ENCODE assay signal across 17 mouse cellular contexts in genomic region chr17:84644292-84645050, GRCm38 (mm10). TPM values are rescaled to one million over a fixed set of nuclear protein-coding genes. Genes with fewer than 3 reads are reported as not detected.
A peak's percentile ranks its signal among the peaks of the same experiment; 100 is the strongest.
DNase-seq lines count a peak whose midpoint lies in the region; ATAC-seq and TF ChIP-seq lines count a peak whose summit lies in the region.
"Had no signal": no experiment of that assay in that cellular context is flagged by ENCODE, and none has a peak within 500 bp of the region (broad histone marks: within the 10 kb centered on the region; RNA-seq: fewer than 3 reads in every experiment).

No protein-coding gene starts in this region.

- DNase-seq in heart, adult 8-10 months (ENCODE audit: low spot score), result no peak
- DNase-seq in kidney, postnatal 10 days, result peak; percentile 23
- no peak for DNase-seq in kidney, adult 11 months
- DNase-seq in limb, embryonic 10.5 days (ENCODE audit: low spot score), result peak; percentile 56
- no peak for DNase-seq in midbrain, postnatal 0 days (ENCODE audit: low spot score)
- DNase-seq in urinary bladder, adult 2 months (ENCODE audit: low spot score), result no peak
- DNase-seq in retina, embryonic 14.5 days (ENCODE audit: low spot score), result no peak
- DNase-seq: adrenal gland, postnatal 14 days; cerebellum, postnatal 25 days; gastrocnemius, postnatal 36 days had no signal

- ATAC-seq in heart, embryonic 12.5 days (ENCODE audit: insufficient number of reproducible peaks, low FRiP score), result no peak
- ATAC-seq in midbrain, postnatal 0 days (ENCODE audit: low FRiP score), result no peak

- H3K9me3 ChIP-seq in heart, embryonic 12.5 days (replicated peaks), result no peaks in the 10 kb centered on the region
- no peaks in the 10 kb centered on the region for H3K9me3 ChIP-seq in limb, embryonic 10.5 days (replicated peaks)
- no peaks in the 10 kb centered on the region for H3K9me3 ChIP-seq in midbrain, postnatal 0 days (ENCODE audit: low read length)
- H3K9me3 ChIP-seq: neural tube, embryonic 15.5 days had no signal

- H3K4me3 ChIP-seq in heart, embryonic 12.5 days, result no peak overlapping the region
- no peak overlapping the region; the same call in 1 of the 2 replicates for H3K4me3 ChIP-seq in limb, embryonic 10.5 days
- H3K4me3 ChIP-seq in midbrain, postnatal 0 days (ENCODE audit: low read depth, low read length), result no peak overlapping the region
- H3K4me3 ChIP-seq: layer of hippocampus, adult 2 months; neural tube, embryonic 15.5 days had no signal

- H3K9ac ChIP-seq in heart, embryonic 12.5 days, result no peak overlapping the region
- no peak overlapping the region for H3K9ac ChIP-seq in midbrain, postnatal 0 days (replicated peaks; ENCODE audit: low read length, poor library complexity, severe bottlenecking)
- H3K9ac ChIP-seq: liver, embryonic 14.5 days; neural tube, embryonic 15.5 days had no signal

- no peaks in the 10 kb centered on the region for H3K27me3 ChIP-seq in heart, embryonic 12.5 days (replicated peaks)
- no peaks in the 10 kb centered on the region for H3K27me3 ChIP-seq in limb, embryonic 10.5 days (ENCODE audit: low read depth, poor library complexity, severe bottlenecking)
- H3K27me3 ChIP-seq in midbrain, postnatal 0 days (ENCODE audit: insufficient read depth, low read length), result no peaks in the 10 kb centered on the region
- H3K27me3 ChIP-seq: neural tube, embryonic 15.5 days had no signal

- no peaks in the 10 kb centered on the region for H3K36me3 ChIP-seq in heart, embryonic 12.5 days
- 0 out of 2 replicates have a peak, but pooled peaks cover 2% of the 10 kb centered on the region for H3K36me3 ChIP-seq in limb, embryonic 10.5 days
- H3K36me3 ChIP-seq in midbrain, postnatal 0 days (ENCODE audit: insufficient read depth, low read length), result no peaks in the 10 kb centered on the region; the same call in 1 of the 2 replicates

- peak overlapping the region; percentile 21; the same call in 1 of the 2 replicates for H3K4me2 ChIP-seq in heart, embryonic 12.5 days
- no peak overlapping the region for H3K4me2 ChIP-seq in midbrain, postnatal 0 days (ENCODE audit: low read depth, low read length, poor library complexity, severe bottlenecking)
- H3K4me2 ChIP-seq: neural tube, embryonic 15.5 days had no signal

- 35% methylated on average over 16 of the region's 16 CpGs for WGBS in heart, embryonic 12.5 days
- WGBS in limb, embryonic 10.5 days, result 48% methylated on average over 16 of the region's 16 CpGs
- 49% methylated on average over 16 of the region's 16 CpGs for WGBS in midbrain, postnatal 0 days

- peaks cover 27% of the 10 kb centered on the region for H3K4me1 ChIP-seq in heart, embryonic 12.5 days (replicated peaks)
- H3K4me1 ChIP-seq in limb, embryonic 10.5 days, result peaks cover 40% of the 10 kb centered on the region
- no peaks in the 10 kb centered on the region for H3K4me1 ChIP-seq in midbrain, postnatal 0 days (ENCODE audit: insufficient read depth, low read length)
- H3K4me1 ChIP-seq: neural tube, embryonic 15.5 days had no signal

- TF ChIP-seq CTCF in midbrain, postnatal 0 days (IDR thresholded peaks at IDR 0.05), result no peak

- no peak overlapping the region for H3K27ac ChIP-seq in heart, embryonic 12.5 days (ENCODE audit: poor library complexity, severe bottlenecking)
- peak overlapping the region; percentile 77 for H3K27ac ChIP-seq in limb, embryonic 10.5 days
- H3K27ac ChIP-seq in midbrain, postnatal 0 days (ENCODE audit: low read depth, low read length), result 0 out of 2 replicates have a peak overlapping the region, but pooled peaks have one; percentile 32
- H3K27ac ChIP-seq: layer of hippocampus, adult 2 months; liver, embryonic 14.5 days; neural tube, embryonic 15.5 days had no signal

RNA-seq across cellular contexts. Expression of gene Dync2li1, which starts 18.2 kb away (rescaled TPM):
- polyA plus RNA-seq in heart, embryonic 12.5 days (2016; fragmentation: Nextera tagmentation; extraction: Ambion mirVana), result 9.6 and 10.1 TPM in 2 replicates
- 1 to 10 TPM; 2.5 to 4.9 (median 3.2) TPM for total RNA-seq in heart, adult 8-10 months (2022)
- polyA plus RNA-seq in limb, embryonic 10.5 days (2016; fragmentation: Nextera tagmentation; extraction: Ambion mirVana), result 25.5 and 33.4 TPM in 2 replicates
- total RNA-seq in midbrain, postnatal 0 days (2014; rRNA removed), result 18.3 and 19.6 TPM in 2 replicates
- 36.1 and 37.7 TPM in 2 replicates for polyA plus RNA-seq in midbrain, postnatal 0 days (2015; fragmentation: Nextera tagmentation; extraction: Ambion mirVana)
- polyA plus RNA-seq in urinary bladder, adult 2 months (2012; rRNA removed), result 21.1 and 23.9 TPM in 2 replicates

RNA-seq across cellular contexts. Expression of gene Abcg8, which starts 31.6 kb away (rescaled TPM):
- polyA plus RNA-seq in heart, embryonic 12.5 days (2016; fragmentation: Nextera tagmentation; extraction: Ambion mirVana), result not detected in 2 replicates
- under 1 TPM in 1 of 4 experiments, not detected in 3; 0.16 TPM for total RNA-seq in heart, adult 8-10 months (2022)
- 0.10 and 0.11 TPM in 2 replicates for polyA plus RNA-seq in limb, embryonic 10.5 days (2016; fragmentation: Nextera tagmentation; extraction: Ambion mirVana)
- total RNA-seq in midbrain, postnatal 0 days (2014; rRNA removed), result not detected in 2 replicates
- polyA plus RNA-seq in midbrain, postnatal 0 days (2015; fragmentation: Nextera tagmentation; extraction: Ambion mirVana), result 0.06 TPM in 1 of 2 replicates, not detected in the other
- polyA plus RNA-seq in urinary bladder, adult 2 months (2012; rRNA removed), result 0.10 and 0.12 TPM in 2 replicates
- total RNA-seq: gastrocnemius, postnatal 36 days; layer of hippocampus, adult 2 months; monocyte, adult 5-6 weeks had no signal
- polyA plus RNA-seq: C2C12; intestine, embryonic 14.5 days had no signal

RNA-seq across cellular contexts. Expression of gene Abcg5, which starts 38.3 kb away (rescaled TPM):
- 0.39 and 0.42 TPM in 2 replicates for polyA plus RNA-seq in heart, embryonic 12.5 days (2016; fragmentation: Nextera tagmentation; extraction: Ambion mirVana)
- total RNA-seq in heart, adult 8-10 months (2022), result not detected
- polyA plus RNA-seq in limb, embryonic 10.5 days (2016; fragmentation: Nextera tagmentation; extraction: Ambion mirVana), result 0.97 and 1.1 TPM in 2 replicates
- 2.9 and 3.0 TPM in 2 replicates for total RNA-seq in midbrain, postnatal 0 days (2014; rRNA removed)
- polyA plus RNA-seq in midbrain, postnatal 0 days (2015; fragmentation: Nextera tagmentation; extraction: Ambion mirVana), result 1.2 and 1.3 TPM in 2 replicates
- polyA plus RNA-seq in urinary bladder, adult 2 months (2012; rRNA removed), result 0.66 and 0.84 TPM in 2 replicates
- total RNA-seq: gastrocnemius, postnatal 36 days; layer of hippocampus, adult 2 months; monocyte, adult 5-6 weeks had no signal
- polyA plus RNA-seq: C2C12 had no signal

Comparison
In these comparisons a context has a peak if more than half of its experiments do, and no peak if none do; other contexts are left out.
1. DNase-seq: peak in kidney, postnatal 10 days (single experiment) and limb, embryonic 10.5 days (single experiment); none in heart, adult 8-10 months (single experiment), kidney, adult 11 months (single experiment), midbrain, postnatal 0 days (single experiment), urinary bladder, adult 2 months (single experiment) and retina, embryonic 14.5 days (single experiment).